ENCODE assay signal across 8 mouse cellular contexts in the genomic region with DNA sequence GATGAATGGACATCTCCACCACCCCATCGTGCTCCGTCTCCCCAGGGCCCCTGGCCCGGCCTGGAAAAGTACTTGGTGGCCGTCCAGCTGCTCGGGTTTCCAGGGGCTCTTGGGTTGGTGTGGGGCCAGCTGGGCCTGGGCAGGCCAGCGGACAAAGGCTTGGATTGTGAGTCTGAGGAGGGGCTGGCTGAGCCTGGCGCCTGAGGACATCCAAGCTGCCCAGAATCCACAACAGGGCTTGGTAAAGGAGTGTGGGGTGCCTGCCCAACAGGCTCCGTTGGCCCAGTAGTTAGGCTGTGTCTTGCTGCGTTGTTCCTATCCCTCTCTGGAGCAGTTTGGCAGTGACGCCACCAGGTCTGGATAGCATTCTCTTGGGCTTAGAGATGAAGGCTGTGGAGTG. TPM values are rescaled to one million over a fixed set of nuclear protein-coding genes. Genes with fewer than 3 reads are reported as not detected.
DNase-seq lines count a peak whose midpoint lies in the region; ATAC-seq and TF ChIP-seq lines count a peak whose summit lies in the region.

No protein-coding gene starts in this region.

- no peak for ATAC-seq in heart, embryonic 11.5 days (replicated peaks; ENCODE audit: insufficient number of reproducible peaks, low FRiP score, low TSS enrichment)
- no peak for ATAC-seq in embryonic facial prominence, embryonic 13.5 days (ENCODE audit: insufficient number of reproducible peaks, insufficient read depth, low FRiP score, low TSS enrichment, low read depth)
- ATAC-seq in intestine, postnatal 0 days = no peak
- ATAC-seq in midbrain, embryonic 13.5 days = peak; percentile 48

- no peak overlapping the region for H3K27ac ChIP-seq in heart, embryonic 11.5 days (ENCODE audit: low read depth, low read length)
- H3K27ac ChIP-seq in embryonic facial prominence, embryonic 13.5 days = no peak overlapping the region
- no peak overlapping the region for H3K27ac ChIP-seq in intestine, postnatal 0 days (ENCODE audit: low read depth, low read length)
- H3K27ac ChIP-seq in midbrain, embryonic 13.5 days = no peak overlapping the region

- no peak for TF ChIP-seq CTCF in intestine, postnatal 0 days (IDR thresholded peaks at IDR 0.05; ENCODE audit: low read depth)

- H3K4me1 ChIP-seq in heart, embryonic 11.5 days (ENCODE audit: control insufficient read depth, insufficient read depth, low read length) = peaks cover 7% of the 10 kb centered on the region; the same call in 1 of the 2 replicates
- H3K4me1 ChIP-seq in embryonic facial prominence, embryonic 13.5 days = peaks cover 26% of the 10 kb centered on the region
- H3K4me1 ChIP-seq in intestine, postnatal 0 days (replicated peaks; ENCODE audit: control insufficient read depth, insufficient read depth, low read length) = no peaks in the 10 kb centered on the region
- H3K4me1 ChIP-seq in midbrain, embryonic 13.5 days (replicated peaks) = peaks cover 40% of the 10 kb centered on the region

- intact Hi-C loops in heart, postnatal 36 days (cut with DNase I) = no loop called here

- peak overlapping the region; percentile 34 for H3K4me2 ChIP-seq in heart, embryonic 11.5 days
- peak overlapping the region; percentile 41 for H3K4me2 ChIP-seq in embryonic facial prominence, embryonic 13.5 days
- H3K4me2 ChIP-seq in intestine, postnatal 0 days (replicated peaks; ENCODE audit: low read depth) = peak overlapping the region; percentile 21; the same call in 1 of the 2 replicates
- peak overlapping the region; percentile 38 for H3K4me2 ChIP-seq in midbrain, embryonic 13.5 days (replicated peaks)

- DNase-seq in heart, postnatal 36 days = no peak
- no peak for DNase-seq in gastrocnemius, adult 18-20 months (ENCODE audit: low spot score)
- no peak for DNase-seq in MN1 (ENCODE audit: low spot score)
- DNase-seq in spleen, postnatal 14 days (ENCODE audit: low spot score in 2 of 2) = no peak

- H3K4me3 ChIP-seq in heart, embryonic 11.5 days (ENCODE audit: low read depth, low read length) = no peak overlapping the region
- H3K4me3 ChIP-seq in embryonic facial prominence, embryonic 13.5 days = 0 out of 2 replicates have a peak overlapping the region, but pooled peaks have one; percentile 3
- no peak overlapping the region for H3K4me3 ChIP-seq in intestine, postnatal 0 days (ENCODE audit: low read depth, low read length)
- peak overlapping the region; percentile 11; the same call in 1 of the 2 replicates for H3K4me3 ChIP-seq in midbrain, embryonic 13.5 days (replicated peaks)

- H3K27me3 ChIP-seq in heart, embryonic 11.5 days (ENCODE audit: control insufficient read depth, insufficient read depth, low read length) = peaks cover 73% of the 10 kb centered on the region
- peaks cover 90% of the 10 kb centered on the region for H3K27me3 ChIP-seq in embryonic facial prominence, embryonic 13.5 days
- H3K27me3 ChIP-seq in intestine, postnatal 0 days (replicated peaks; ENCODE audit: control insufficient read depth, insufficient read depth, low read length) = peaks cover 68% of the 10 kb centered on the region
- H3K27me3 ChIP-seq in midbrain, embryonic 13.5 days = peaks cover 79% of the 10 kb centered on the region

- no peak overlapping the region for H3K9ac ChIP-seq in heart, embryonic 11.5 days (ENCODE audit: low read depth, low read length)
- peak overlapping the region; percentile 33; the same call in 1 of the 2 replicates for H3K9ac ChIP-seq in embryonic facial prominence, embryonic 13.5 days
- H3K9ac ChIP-seq in intestine, postnatal 0 days (ENCODE audit: low read depth, low read length) = no peak overlapping the region
- H3K9ac ChIP-seq in midbrain, embryonic 13.5 days (replicated peaks) = no peak overlapping the region

- 7% methylated on average over 10 of the region's 10 CpGs for WGBS in heart, embryonic 11.5 days (ENCODE audit: insufficient replicate concordance)
- 3% methylated on average over 10 of the region's 10 CpGs for WGBS in embryonic facial prominence, embryonic 13.5 days
- WGBS in intestine, postnatal 0 days = 9% methylated on average over 10 of the region's 10 CpGs
- 3% methylated on average over 10 of the region's 10 CpGs for WGBS in midbrain, embryonic 13.5 days

- H3K36me3 ChIP-seq in heart, embryonic 11.5 days (ENCODE audit: control insufficient read depth, insufficient read depth, low read length) = no peaks in the 10 kb centered on the region
- no peaks in the 10 kb centered on the region for H3K36me3 ChIP-seq in embryonic facial prominence, embryonic 13.5 days
- H3K36me3 ChIP-seq in intestine, postnatal 0 days (ENCODE audit: control insufficient read depth, insufficient read depth) = no peaks in the 10 kb centered on the region
- H3K36me3 ChIP-seq in midbrain, embryonic 13.5 days = no peaks in the 10 kb centered on the region

- no peaks in the 10 kb centered on the region for H3K9me3 ChIP-seq in heart, embryonic 11.5 days (replicated peaks; ENCODE audit: control insufficient read depth, low read length)
- H3K9me3 ChIP-seq in embryonic facial prominence, embryonic 13.5 days = no peaks in the 10 kb centered on the region
- H3K9me3 ChIP-seq in intestine, postnatal 0 days (ENCODE audit: control insufficient read depth) = no peaks in the 10 kb centered on the region
- no peaks in the 10 kb centered on the region for H3K9me3 ChIP-seq in midbrain, embryonic 13.5 days

RNA-seq across cellular contexts. Expression of gene Fbxo2, which starts 6.0 kb away (rescaled TPM):
- polyA plus RNA-seq in heart, embryonic 11.5 days (2014; fragmentation: Nextera tagmentation; extraction: Ambion mirVana) = 0.84 TPM in 2 replicates
- total RNA-seq in heart, postnatal 36 days (2021) = under 1 TPM in 1 of 2 experiments, not detected in 1; 0.19 TPM
- 3.1 and 3.4 TPM in 2 replicates for polyA plus RNA-seq in embryonic facial prominence, embryonic 13.5 days (2015; fragmentation: Nextera tagmentation; extraction: Ambion mirVana)
- polyA plus RNA-seq in intestine, postnatal 0 days (2015; fragmentation: Nextera tagmentation; extraction: Ambion mirVana) = 0.44 and 0.76 TPM in 2 replicates
- 2.3 and 2.4 TPM in 2 replicates for polyA plus RNA-seq in midbrain, embryonic 13.5 days (2015; fragmentation: Nextera tagmentation; extraction: Ambion mirVana)
- total RNA-seq in gastrocnemius, adult 18-20 months (2021) = under 1 TPM; 0.18 to 0.28 TPM

RNA-seq across cellular contexts. Expression of gene Fbxo44, which starts 6.1 kb away (rescaled TPM):
- polyA plus RNA-seq in heart, embryonic 11.5 days (2014; fragmentation: Nextera tagmentation; extraction: Ambion mirVana) = 20.4 and 24.8 TPM in 2 replicates
- 10 to 100 TPM; 18.2 to 18.8 TPM for total RNA-seq in heart, postnatal 36 days (2021)
- polyA plus RNA-seq in embryonic facial prominence, embryonic 13.5 days (2015; fragmentation: Nextera tagmentation; extraction: Ambion mirVana) = 13.5 TPM in 2 replicates
- polyA plus RNA-seq in intestine, postnatal 0 days (2015; fragmentation: Nextera tagmentation; extraction: Ambion mirVana) = 7.7 and 9.3 TPM in 2 replicates
- polyA plus RNA-seq in midbrain, embryonic 13.5 days (2015; fragmentation: Nextera tagmentation; extraction: Ambion mirVana) = 97.8 and 103 TPM in 2 replicates
- 1 to 10 TPM; 7.0 to 7.8 TPM for total RNA-seq in gastrocnemius, adult 18-20 months (2021)

RNA-seq across cellular contexts. Expression of gene Fbxo6, which starts 14.5 kb away (rescaled TPM):
- polyA plus RNA-seq in heart, embryonic 11.5 days (2014; fragmentation: Nextera tagmentation; extraction: Ambion mirVana) = 23.3 and 24.5 TPM in 2 replicates
- 10 to 100 TPM; 38.9 to 40.3 TPM for total RNA-seq in heart, postnatal 36 days (2021)
- polyA plus RNA-seq in embryonic facial prominence, embryonic 13.5 days (2015; fragmentation: Nextera tagmentation; extraction: Ambion mirVana) = 14.9 and 15.1 TPM in 2 replicates
- 55.4 and 60.6 TPM in 2 replicates for polyA plus RNA-seq in intestine, postnatal 0 days (2015; fragmentation: Nextera tagmentation; extraction: Ambion mirVana)
- 15.9 and 19.6 TPM in 2 replicates for polyA plus RNA-seq in midbrain, embryonic 13.5 days (2015; fragmentation: Nextera tagmentation; extraction: Ambion mirVana)
- total RNA-seq in gastrocnemius, adult 18-20 months (2021) = 10 to 100 TPM; 41.9 to 45.7 TPM

RNA-seq across cellular contexts. Expression of gene Draxin, which starts 35.9 kb away (rescaled TPM):
- polyA plus RNA-seq in heart, embryonic 11.5 days (2014; fragmentation: Nextera tagmentation; extraction: Ambion mirVana) = 0.06 and 0.16 TPM in 2 replicates
- total RNA-seq in heart, postnatal 36 days (2021) = under 1 TPM; 0.05 to 0.11 TPM
- 0.78 and 1.1 TPM in 2 replicates for polyA plus RNA-seq in embryonic facial prominence, embryonic 13.5 days (2015; fragmentation: Nextera tagmentation; extraction: Ambion mirVana)
- polyA plus RNA-seq in intestine, postnatal 0 days (2015; fragmentation: Nextera tagmentation; extraction: Ambion mirVana) = 0.03 and 0.05 TPM in 2 replicates
- 14.6 and 20.4 TPM in 2 replicates for polyA plus RNA-seq in midbrain, embryonic 13.5 days (2015; fragmentation: Nextera tagmentation; extraction: Ambion mirVana)
- total RNA-seq in gastrocnemius, adult 18-20 months (2021) = under 1 TPM in 1 of 2 experiments, not detected in 1; 0.09 TPM

RNA-seq across cellular contexts. Expression of gene Mad2l2, which starts 36.2 kb away (rescaled TPM):
- 45.3 and 47.2 TPM in 2 replicates for polyA plus RNA-seq in heart, embryonic 11.5 days (2014; fragmentation: Nextera tagmentation; extraction: Ambion mirVana)
- 10 to 100 TPM; 10.6 to 11.9 TPM for total RNA-seq in heart, postnatal 36 days (2021)
- polyA plus RNA-seq in embryonic facial prominence, embryonic 13.5 days (2015; fragmentation: Nextera tagmentation; extraction: Ambion mirVana) = 70.6 and 76.3 TPM in 2 replicates
- 22.6 and 24.9 TPM in 2 replicates for polyA plus RNA-seq in intestine, postnatal 0 days (2015; fragmentation: Nextera tagmentation; extraction: Ambion mirVana)
- 105 and 106 TPM in 2 replicates for polyA plus RNA-seq in midbrain, embryonic 13.5 days (2015; fragmentation: Nextera tagmentation; extraction: Ambion mirVana)
- total RNA-seq in gastrocnemius, adult 18-20 months (2021) = 10 to 100 TPM; 13.5 to 15.7 TPM

Comparison
In these comparisons a context has a peak if more than half of its experiments do, and no peak if none do; other contexts are left out.
1. H3K4me3 ChIP-seq: peak in embryonic facial prominence, embryonic 13.5 days (single experiment) and midbrain, embryonic 13.5 days (single experiment); none in heart, embryonic 11.5 days (single experiment) and intestine, postnatal 0 days (single experiment).
2. Peak in every context shown above with its lines, with median percentiles within 50 percentile points of each other: H3K4me2 ChIP-seq.